Mouse (Mus musculus) left cerebral cortex, adult 2 months (tissue): ENCODE measurements around the gene Ace2. TPM values are rescaled to one million over a fixed set of nuclear protein-coding genes. Genes with fewer than 3 reads are reported as not detected.
A peak's percentile ranks its signal among the peaks of the same experiment; 100 is the strongest.

ENCODE experiments used
- DNase-seq, 2 experiments: peaks; one replicate each; pipeline ENCODE4 v3.0.0; 2021 to 2022; ENCODE audit warnings: low spot score in 2 of 2, mixed read lengths in 1 of 2; ENCODE audit errors: extremely low spot score in 1 of 2
- H3K27ac ChIP-seq: fragments of 200-600 bp; 2 replicates; pipeline ENCODE4 v1.8.1; 2022
- H3K4me3 ChIP-seq: fragments of 200-600 bp; 2 replicates; pipeline ENCODE4 v1.8.1; 2022
- CTCF ChIP-seq: fragments of 200-600 bp; IDR thresholded peaks from 2 replicates; pipeline ENCODE4 v1.8.1; 2022; ENCODE audit warnings: antibody characterized with exemption, mild to moderate bottlenecking, moderate library complexity
- intact Hi-C: fragments of 180-260 bp; cut with DNase I; formaldehyde crosslinking; loops from one replicate; pipeline ENCODE4 v1.15.1; 2025
- long read RNA-seq, 2 experiments: library from polyadenylated mRNA; stranded (forward); transcript quantifications; one replicate each; pipeline ENCODE4 v2.0.0; 2021; ENCODE audit warnings: borderline mapping rate in 2 of 2
- total RNA-seq, 2 experiments: library from RNA; stranded (reverse); gene quantifications; 2 replicates each; pipeline ENCODE4 v1.2.3; 2021

Ace2 gene
- total RNA-seq: 1 to 10 TPM; 1.1 to 1.7 TPM
- long read RNA-seq, experiment 1, transcript Ace2-201 (18 exons, 3,422 nt): major isoform, 5 of 6 reads
- long read RNA-seq, experiment 1, partial matches to known transcripts: 1 of 6 reads
- long read RNA-seq, experiment 1, other reads (novel, unspliced or antisense): 0 of 6 reads
- long read RNA-seq, experiment 2, partial matches to known transcripts: 0 of 2 reads
- long read RNA-seq, experiment 2, other reads (novel, unspliced or antisense): 0 of 2 reads

DNA sequence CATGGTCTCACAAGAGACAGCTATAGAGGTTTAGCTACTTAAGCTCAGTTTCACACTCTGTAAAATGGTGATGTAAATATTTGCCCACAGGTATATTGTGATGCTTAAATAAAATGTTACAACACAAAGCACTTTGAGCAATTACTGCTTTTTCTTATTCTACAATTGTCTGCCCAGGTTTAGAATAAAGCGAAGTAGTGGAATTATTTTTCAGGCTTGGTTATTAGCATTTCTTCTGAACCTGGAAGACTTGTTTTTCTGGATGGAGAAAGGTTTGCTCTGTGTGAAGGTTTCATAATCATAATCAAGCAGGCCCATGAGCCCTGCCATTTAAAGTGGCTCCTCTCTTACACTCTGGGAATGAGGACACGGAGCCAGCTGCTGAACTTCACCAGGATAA, at the start of gene Ace2:
Gene Ace2, plus strand, starts transcription at position 301 of the 400 bp plus-strand sequence.
- Histone ChIP-seq H3K4me3 (no peak within 1 kb of the TSS), H3K27ac (no peak within 1 kb of the TSS)
- no peak for TF ChIP-seq CTCF
- DNase-seq: no peak
- intact Hi-C loops: no loop called here

DNA sequence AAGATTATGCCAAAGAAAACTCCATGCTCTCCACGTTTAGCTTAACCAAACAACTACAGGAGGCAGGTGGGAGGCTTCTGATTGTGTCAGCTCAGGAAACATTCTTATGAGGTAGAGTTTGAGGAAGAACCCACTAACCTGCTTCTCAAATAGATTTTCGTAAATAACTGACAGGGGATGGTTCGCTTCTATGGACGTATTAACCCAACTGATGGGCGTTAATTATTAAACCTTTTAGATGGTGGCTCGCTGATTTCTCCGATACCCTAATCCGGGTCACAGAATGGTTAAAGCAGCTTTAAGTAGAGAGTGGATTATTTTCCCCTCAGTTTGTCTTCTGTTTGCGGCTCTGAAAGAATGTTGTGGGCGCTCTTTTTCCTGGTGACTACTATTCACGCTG, 49.2 kb upstream of the Ace2 start:
- no peak for TF ChIP-seq CTCF
- H3K4me3 ChIP-seq: no peak overlapping the region
- intact Hi-C loops: no loop called here
- H3K27ac ChIP-seq: no peak overlapping the region
- DNase-seq: no peak

DNA sequence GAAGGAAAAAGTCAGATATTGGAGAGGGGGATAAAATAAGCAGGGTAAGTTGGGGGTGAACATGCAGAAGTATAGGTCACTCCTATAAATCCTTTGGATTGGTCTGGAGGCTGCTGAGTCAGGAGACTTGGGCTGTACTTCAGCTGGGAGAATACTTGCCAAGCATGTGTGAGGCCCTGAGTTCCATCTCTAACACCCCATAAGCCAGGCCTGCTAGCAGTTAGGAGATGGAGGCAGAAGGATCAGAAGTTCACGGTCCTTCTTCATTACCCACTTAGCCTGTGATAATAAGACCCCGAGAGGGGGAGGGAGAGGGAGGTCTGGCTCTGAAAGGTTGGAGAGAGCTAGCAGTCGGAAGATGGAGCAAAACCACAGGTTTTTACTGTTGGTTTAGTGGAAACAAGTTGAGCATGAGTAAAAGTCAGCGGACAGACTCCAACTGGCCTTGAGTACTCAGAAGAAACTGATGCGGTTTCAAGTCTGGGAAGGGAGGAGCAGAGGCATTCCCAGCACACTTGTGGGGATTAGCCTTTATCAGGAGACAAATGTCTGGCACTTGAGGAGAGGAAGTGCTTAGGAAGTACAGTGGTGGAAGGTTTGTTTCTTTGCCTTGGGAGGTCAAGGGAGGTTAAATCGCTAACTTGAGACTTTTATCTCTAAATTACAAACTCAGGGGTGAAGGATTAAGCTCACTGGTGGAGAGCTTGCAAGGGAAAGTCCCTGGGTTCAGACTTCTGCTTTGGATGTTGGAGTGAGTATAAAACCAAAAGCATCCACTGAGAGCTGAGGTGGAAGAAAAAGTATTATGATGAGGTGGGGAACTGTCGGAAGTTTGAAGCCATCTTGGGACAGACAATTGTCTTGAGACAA, 46.6 kb upstream of the Ace2 start:
- Histone ChIP-seq H3K4me3 (no peak overlapping the region), H3K27ac (no peak overlapping the region)
- no peak for DNase-seq
- no peak for TF ChIP-seq CTCF
- intact Hi-C loops: no loop called here

DNA sequence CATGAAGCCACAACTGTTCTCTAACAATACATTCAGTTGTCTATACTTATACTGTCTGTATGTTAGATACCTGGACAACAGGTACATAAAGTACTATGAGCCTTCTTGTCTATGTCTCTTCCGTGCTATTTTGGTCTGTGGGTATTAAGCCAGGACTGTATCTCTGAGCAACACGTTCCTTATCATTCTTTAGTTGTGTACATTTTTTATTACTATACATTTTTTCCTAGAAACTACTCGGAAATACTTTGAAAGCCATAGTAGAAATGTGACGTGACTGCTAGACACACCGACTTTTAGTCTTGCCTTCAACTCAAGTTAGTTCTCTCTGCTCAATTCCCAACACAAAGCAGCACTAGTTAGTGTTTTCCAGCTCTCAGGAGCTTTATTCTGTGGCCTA, 45.7 kb upstream of the Ace2 start:
- Histone ChIP-seq H3K27ac (no peak overlapping the region), H3K4me3 (no peak overlapping the region)
- no peak for DNase-seq
- intact Hi-C loops: no loop called here
- no peak for TF ChIP-seq CTCF

DNA sequence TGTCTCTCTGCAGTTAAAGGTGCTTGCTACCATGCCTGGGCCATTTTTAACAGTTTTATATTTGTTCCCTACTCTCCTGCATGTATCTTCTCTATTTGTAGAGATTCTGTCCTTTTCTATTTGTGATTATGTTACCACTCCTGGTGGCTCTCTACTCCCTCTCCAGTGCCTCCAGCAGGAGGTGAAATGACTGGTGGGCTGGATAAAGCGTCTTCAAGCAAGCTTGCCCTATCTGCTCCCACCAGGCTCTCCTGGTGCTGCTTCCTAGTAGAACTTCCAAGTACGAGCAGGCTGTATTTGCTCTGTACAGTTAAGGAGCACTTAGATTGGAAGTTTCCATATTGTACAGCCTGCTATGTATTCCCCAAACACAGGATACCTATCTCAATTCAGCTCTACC, 43.3 kb upstream of the Ace2 start:
- Histone ChIP-seq H3K4me3 (no peak overlapping the region), H3K27ac (no peak overlapping the region)
- no peak for TF ChIP-seq CTCF
- intact Hi-C loops: no loop called here
- no peak for DNase-seq

DNA sequence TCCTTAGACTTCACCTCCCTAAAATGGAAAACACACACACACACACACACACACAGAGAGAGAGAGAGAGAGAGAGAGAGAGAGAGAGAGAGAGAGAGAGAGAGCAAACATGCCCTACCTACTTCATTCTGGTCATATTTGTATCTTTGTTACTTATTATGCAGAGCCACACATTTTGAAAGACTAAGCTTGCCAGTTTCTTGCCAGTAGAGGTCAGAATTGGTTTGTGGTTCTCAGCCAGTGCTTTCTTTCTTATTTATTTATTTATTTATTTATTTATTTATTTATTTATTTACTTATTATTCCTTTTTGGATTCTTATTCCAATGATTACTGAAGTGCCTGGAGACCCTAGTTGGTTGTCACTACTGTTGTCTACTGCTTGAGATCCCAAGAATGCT, 37.6 kb upstream of the Ace2 start:
- Histone ChIP-seq H3K4me3 (no peak overlapping the region), H3K27ac (no peak overlapping the region)
- intact Hi-C loops: loop anchor here (1.0 to 5.0 kb wide), 2 partner anchors 78 to 306 kb away; no protein-coding TSS in a partner anchor
- no peak for DNase-seq
- peak; percentile 29; the same call in 1 of the 2 replicates for TF ChIP-seq CTCF

DNA sequence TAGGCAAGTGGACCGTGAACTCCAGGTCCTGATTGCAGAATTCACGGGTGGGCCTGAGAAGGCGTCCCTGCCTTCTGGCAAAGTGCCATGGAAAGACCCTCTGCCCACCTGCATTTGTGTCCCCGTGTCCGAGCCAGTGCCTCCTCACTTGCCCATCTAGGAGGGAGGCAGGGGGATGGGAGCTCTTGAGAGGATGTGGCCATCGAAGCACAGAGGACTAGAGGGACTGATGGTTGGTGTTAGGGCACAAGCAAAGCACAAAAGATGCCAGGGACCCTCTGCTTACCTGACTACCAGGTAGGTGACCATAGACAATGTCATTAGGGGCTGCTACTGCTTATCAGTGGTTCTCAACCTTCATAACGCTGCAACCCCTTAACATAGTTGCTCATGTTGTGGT, 36.9 kb upstream of the Ace2 start:
- no peak overlapping the region for H3K27ac ChIP-seq
- H3K4me3 ChIP-seq: no peak overlapping the region
- TF ChIP-seq CTCF: no peak
- intact Hi-C loops: loop anchor here (5.0 kb wide), 1 partner anchor 305 kb away; no protein-coding TSS in a partner anchor
- no peak for DNase-seq

DNA sequence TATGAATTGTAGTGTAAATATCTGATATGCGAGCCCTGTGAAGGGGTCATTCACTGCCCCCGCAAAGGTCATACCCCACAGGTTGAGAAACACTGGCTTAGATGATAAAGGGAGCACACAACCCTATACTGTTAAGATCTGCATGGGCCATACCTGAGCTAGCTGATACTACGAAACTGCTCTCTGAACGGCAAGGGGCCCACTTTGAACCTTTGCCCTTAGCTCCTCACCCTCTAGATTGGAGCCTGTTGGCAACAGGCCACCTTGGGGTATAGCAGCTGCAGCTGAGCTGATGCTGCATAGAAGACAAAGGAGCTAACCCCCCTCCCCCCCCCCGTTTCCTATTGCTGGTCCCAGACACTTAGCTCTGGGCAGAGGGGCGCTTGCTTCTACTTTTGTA, 36.5 kb upstream of the Ace2 start:
- DNase-seq: no peak
- Histone ChIP-seq H3K4me3 (no peak overlapping the region), H3K27ac (no peak overlapping the region)
- intact Hi-C loops: loop anchor here (5.0 kb wide), 1 partner anchor 305 kb away; no protein-coding TSS in a partner anchor
- no peak for TF ChIP-seq CTCF

DNA sequence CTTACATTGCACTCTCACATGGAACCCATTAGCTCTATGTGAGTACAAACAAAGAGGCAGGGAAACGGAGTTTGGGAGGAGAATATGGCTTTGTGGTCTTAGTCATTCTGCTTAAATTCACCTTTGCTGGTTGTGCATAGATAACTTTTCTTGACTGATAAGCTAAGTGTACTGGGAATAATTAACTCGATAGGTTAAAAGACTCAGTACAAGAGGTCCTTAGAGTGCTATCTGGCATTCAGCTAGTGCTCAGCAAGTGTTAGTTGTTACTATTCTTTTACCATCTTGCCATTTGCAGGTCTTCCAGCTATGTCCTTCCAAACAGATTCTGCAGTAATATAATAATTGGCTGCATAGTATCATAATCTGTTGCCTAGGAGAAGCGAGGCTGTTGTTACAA, 28.0 kb upstream of the Ace2 start:
- intact Hi-C loops: no loop called here
- TF ChIP-seq CTCF: no peak
- H3K4me3 ChIP-seq: no peak overlapping the region
- no peak for DNase-seq
- H3K27ac ChIP-seq: no peak overlapping the region

DNA sequence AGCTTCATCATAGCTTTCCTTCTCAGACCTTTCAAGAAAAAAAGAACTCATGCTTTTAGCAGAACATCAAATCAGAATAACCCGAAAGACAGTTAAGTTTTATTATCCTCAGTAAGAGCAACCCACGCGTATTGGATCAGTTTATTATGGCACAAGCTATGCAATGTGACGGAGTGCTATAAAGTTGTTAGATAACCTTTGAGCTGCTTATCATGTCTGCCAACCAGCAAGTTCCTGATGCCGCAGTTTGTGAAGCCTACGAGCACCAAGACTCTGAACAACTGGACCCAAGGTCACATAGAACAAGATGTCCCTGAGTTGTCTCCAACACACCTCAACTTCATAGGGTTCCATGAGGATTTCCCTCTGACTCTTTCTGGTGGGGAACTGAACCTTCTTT, 25.4 kb upstream of the Ace2 start:
- no peak for TF ChIP-seq CTCF
- no peak overlapping the region for H3K27ac ChIP-seq
- no peak for DNase-seq
- no peak overlapping the region for H3K4me3 ChIP-seq
- intact Hi-C loops: no loop called here

DNA sequence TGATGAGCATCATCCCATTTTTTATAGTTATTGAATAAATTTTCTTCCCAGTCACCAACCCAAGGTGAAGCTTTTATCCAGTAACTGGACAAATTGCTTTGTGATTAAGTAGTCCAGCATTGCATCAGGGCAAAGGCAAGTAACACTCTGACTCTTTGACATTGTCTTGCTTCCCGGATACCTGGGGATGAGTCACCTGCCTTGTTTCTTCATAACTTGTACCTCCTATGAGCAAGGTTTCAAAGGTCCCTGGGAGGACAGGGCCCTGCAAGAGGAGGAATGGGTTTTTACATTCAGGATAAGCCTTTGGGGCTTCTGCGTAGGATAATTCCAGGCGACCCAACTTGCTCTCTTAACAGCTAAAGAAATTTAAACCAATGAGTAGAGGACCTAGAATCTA, 15.2 kb upstream of the Ace2 start:
- intact Hi-C loops: no loop called here
- no peak for TF ChIP-seq CTCF
- no peak for DNase-seq
- Histone ChIP-seq H3K4me3 (no peak overlapping the region), H3K27ac (no peak overlapping the region)

DNA sequence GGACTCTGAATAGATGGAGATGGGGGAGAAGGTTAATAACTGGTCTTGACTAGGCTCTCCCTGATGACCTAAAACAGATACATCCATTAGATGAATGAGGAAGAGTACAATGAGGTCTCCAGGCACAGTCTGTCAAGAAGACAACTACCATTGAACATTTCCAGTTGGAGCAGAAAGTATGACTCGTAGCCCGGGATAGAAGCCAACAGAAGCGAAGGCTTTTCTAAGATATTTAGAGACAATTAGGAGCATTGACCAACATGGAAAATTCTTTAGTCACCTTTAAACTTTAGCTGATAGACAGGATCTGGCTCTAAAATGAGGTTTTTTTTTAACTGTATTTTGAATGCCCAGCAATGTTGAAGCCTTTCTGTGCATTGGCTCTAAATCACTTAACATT, 5.6 kb upstream of the Ace2 start:
- TF ChIP-seq CTCF: no peak
- no peak overlapping the region for H3K27ac ChIP-seq
- DNase-seq: no peak
- H3K4me3 ChIP-seq: no peak overlapping the region
- intact Hi-C loops: no loop called here
